Mouse (Mus musculus) cerebellum, postnatal 4 days (tissue): ENCODE results near the gene Gm26992.
"Not testable (repeated sequence)": the region's sequence is repeated elsewhere in the genome, so short reads cannot be mapped to it uniquely, and the experiment has no call there.

Experiments used
- DNase-seq, 2 experiments: peaks; one replicate each; pipeline ENCODE4 v3.0.0; 2022; ENCODE audit warnings: low spot score in 2 of 2, mixed read lengths in 1 of 2

Gene Gm26992

DNA sequence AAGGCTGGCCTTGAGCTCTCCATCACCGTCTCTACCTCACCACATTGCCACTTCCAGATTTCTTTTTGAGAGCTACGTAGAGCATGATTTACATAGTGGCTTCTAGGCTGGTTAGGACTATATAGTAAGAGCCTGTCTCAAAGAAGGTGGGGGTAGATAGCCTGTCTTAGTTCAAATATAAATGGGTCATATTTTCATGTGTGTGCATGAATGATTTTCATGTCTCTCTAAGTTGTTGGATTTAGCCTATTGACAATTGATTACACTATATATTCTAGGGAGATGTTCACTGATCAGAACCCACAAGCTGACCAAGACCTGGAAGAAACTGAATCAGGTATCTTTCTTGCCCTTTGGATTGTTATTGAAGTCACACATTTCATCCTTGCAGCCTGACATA is at the start of gene Gm26992:
Gm26992 (plus strand) TSS at position 301 of the 400 bp plus-strand sequence.
- no peak for DNase-seq

GRCm38 (mm10) chrX:103374250-103374649 is 47.6 kb upstream of the Gm26992 start:
- DNase-seq = peak in 1 of 2 experiments; percentile 6

GRCm38 (mm10) chrX:103384528-103384927 is 37.3 kb upstream of the Gm26992 start:
- DNase-seq = no peak

DNA sequence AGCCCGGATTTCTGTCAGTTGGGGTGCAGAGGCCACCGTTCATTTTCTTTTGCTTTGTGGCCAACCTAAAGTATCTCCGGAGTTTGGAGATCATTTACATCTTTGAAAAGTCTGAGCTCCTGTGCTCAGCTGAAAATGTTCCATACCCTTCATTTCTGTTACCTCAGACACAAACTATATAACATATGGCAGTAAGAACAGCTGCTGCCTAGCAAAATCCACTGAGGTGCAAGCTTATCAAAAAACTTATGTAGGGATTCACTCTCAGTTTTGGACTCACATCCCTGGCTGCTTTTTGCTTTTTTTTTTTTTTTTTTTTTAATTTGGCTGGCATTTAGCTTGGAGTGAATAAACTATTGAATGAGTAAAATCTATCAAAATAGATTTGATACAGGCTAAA is 33.7 kb upstream of the Gm26992 start:
- DNase-seq = no peak

DNA sequence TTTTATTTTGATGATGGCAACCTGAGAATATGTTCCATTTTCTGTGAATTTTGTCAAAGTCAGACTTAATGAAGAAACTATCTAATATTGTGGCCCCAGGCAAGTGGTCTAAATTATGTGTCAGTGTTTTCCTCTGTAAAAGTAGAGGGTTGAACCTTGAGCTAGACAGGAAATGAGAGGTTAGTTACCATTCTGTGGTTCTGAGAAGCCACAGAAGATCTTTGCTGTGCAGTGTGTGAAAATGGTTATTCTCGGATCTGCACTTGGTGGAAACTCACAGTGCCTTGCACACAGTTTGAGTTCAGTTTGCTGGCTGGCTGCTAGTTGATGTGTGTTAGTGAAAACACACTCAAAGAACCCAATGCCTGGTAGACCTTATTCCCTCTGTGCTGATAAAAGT is 28.0 kb upstream of the Gm26992 start:
- no peak for DNase-seq

DNA sequence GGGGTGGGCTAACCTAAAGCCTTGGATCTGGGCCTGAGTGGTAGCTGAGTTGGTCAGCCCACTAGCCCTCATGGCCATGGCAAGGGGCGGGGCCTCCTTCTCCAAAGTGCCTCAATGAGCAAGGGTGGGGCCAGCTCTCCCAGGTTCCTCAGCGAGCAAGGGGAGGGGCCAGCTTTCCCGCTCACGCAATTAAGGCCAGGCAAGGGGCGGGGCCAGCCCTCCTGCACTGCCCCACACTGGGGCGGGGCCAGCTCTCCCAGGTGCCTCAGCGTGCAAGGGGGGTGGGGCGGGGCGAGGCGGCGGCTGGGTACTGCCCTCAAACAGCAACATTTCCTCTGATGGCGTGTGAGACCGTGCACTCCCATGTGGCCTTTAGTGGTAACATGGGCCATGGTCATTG is 16.8 kb upstream of the Gm26992 start:
- DNase-seq = no peak

GRCm38 (mm10) chrX:103414167-103414566 is 7.6 kb upstream of the Gm26992 start, which contains the start of gene Tsx:
TSS of gene Tsx (plus strand) at chrX:103414467.
- no peak for DNase-seq

DNA sequence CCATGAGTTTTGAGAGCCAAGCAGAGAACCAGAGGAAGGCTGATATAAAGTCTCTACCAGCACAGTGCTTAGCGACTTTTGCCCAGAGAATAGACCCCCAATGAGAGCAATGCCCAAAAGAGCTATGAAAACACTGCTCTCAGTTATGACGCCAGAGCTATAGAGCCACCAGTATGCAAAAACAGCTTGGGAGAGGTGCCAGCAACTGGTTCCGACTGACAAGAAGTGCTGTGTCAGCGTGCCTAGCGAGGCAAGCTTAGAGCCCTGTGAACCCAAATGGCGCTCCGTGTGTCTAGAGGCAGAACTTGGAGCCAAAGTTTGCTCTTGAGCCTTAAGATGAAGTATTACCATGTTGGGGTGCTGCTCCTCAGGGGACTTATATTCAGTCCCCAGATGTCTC is 5.9 kb downstream of the Gm26992 start:
- DNase-seq = no peak

- no peak for DNase-seq
Observed at GRCm38 (mm10) chrX:103432293-103432692, 10.5 kb downstream of the Gm26992 start.

- DNase-seq = no peak
Observed at GRCm38 (mm10) chrX:103438023-103438422, 16.2 kb downstream of the Gm26992 start.

GRCm38 (mm10) chrX:103440803-103441202 is 19.0 kb downstream of the Gm26992 start:
- peak in 1 of 2 experiments; percentile 8 for DNase-seq

GRCm38 (mm10) chrX:103443755-103444154 is 21.9 kb downstream of the Gm26992 start:
- DNase-seq = peak in 1 of 2 experiments; percentile 14

DNA sequence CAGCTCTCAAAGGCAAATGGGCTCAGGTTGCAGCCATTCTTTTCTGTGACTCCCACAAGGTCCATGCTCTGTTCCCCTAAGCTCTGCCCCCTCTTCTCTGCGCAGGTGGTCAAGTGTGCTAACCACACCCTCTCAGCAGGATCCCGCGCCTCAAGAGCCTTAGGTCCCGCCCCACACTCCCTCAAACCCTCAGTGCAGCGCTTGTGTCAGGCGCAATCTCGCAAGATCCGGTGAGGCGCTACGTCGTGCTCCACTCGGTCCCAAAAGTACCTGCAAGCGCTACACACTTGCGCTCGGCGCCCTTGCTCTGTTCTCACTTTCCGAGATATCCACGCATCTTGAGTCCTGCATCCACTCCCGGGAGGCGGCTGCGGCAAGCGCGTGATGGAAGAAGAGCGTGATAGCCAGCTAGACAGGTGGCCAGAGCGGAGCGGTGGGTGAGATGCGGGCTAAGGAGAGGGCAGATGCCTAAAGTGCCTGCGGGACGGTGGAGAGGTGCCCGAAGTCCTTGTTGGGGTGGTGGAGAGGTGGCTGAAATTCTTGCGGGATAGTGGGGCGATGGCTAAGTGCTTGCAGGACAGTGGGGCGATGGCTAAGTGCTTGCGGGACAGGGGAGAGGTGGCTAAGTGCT is 25.8 kb downstream of the Gm26992 start:
- peak in 1 of 2 experiments; percentile 4 for DNase-seq

DNA sequence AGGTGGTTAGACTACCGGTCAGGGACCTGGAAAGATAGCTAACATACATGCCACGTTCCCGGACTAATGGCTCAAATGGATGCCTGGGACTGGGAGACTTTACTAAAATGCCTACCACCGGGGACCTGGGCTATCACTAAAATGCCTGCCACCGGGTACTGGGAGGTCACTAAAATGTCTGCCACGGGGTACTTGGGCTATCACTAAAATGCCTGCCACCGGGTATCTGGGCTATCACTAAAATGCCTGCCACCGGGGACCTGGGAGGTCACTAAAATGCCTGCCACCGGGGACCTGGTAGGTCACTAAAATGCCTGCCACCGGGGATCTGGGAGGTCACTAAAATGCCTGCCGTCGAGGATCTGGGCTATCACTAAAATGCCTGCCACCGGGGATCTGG is 26.6 kb downstream of the Gm26992 start:
- not testable (repeated sequence) for DNase-seq

- DNase-seq = not testable (repeated sequence)
Observed at GRCm38 (mm10) chrX:103448943-103449722, 27.3 kb downstream of the Gm26992 start.

DNA sequence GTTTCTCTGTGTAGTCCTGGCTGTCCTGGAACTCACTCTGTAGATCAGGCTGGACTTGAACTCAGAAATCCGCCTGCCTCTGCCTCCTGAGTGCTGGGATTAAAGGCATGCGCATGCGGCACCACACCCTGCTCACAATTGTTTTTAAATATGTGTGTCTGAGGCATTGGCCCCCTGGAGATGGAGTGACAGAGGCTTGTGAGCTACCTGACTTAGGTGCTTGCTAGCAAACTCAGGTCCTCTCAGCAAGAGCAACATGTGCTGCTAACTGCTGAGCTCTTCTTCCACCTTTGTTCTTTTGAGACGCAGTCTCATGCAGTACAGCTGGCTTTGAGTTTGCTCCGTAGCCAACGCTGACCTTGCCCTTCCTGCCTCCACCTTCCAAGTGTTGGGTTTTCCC is 31.0 kb downstream of the Gm26992 start:
- DNase-seq = no peak

- DNase-seq = peak in 1 of 2 experiments; percentile 12
Observed at GRCm38 (mm10) chrX:103460056-103460455, 38.2 kb downstream of the Gm26992 start.

GRCm38 (mm10) chrX:103468998-103469397 is 47.2 kb downstream of the Gm26992 start:
- no peak for DNase-seq

- DNase-seq = no peak
Observed at GRCm38 (mm10) chrX:103472346-103472745, 50.5 kb downstream of the Gm26992 start.

- peak in 1 of 2 experiments; percentile 59 for DNase-seq
Observed at GRCm38 (mm10) chrX:103477507-103477906, 55.7 kb downstream of the Gm26992 start.

DNA sequence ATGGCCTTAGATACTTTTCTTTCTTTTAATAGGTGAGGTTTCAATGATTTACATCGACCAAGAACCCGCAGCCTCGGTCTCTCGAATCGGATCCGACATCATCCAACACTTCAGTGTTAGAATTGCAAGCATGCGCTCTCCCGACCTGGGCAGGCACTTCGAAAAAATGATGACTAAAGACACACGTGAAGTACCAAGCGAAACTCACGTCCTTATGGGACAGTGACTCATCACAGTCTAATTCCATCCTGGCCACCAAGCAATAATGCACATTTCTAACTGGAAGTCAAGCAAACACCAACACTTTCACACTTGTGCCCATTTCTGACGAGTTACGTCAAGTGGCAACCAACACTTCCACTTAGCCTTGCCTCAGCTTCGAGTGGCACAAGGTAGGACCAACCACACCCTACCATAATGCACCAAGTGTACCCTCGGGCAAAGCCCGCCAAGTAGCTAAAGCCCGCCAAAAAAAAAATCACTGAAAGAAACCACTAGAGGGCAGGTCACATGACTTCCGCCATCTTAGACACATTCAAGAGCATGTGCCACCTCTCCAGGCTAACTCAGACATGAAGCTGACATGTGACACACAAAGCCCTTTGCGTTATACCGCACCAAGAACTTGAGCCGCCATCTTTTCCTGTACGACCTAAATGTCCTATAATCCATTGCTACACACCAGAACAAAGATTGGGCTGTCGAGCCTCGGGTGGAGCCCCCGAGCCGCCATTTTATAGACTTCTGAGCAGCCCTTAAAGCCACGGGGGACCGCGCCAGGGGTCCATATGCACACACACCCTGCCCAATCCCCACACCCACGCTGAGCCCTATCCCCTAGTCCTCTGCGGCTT is 59.7 kb downstream of the Gm26992 start:
- peak in 1 of 2 experiments; percentile 46 for DNase-seq

GRCm38 (mm10) chrX:103482097-103482451 is 60.3 kb downstream of the Gm26992 start:
- DNase-seq = no peak
